Mouse (Mus musculus) heart, adult 9 months (tissue): ENCODE data around the gene Smim17.
"Not testable (repeated sequence)": the region's sequence is repeated elsewhere in the genome, so short reads cannot be mapped to it uniquely, and the experiment has no call there.

Experiments used
- DNase-seq, 2 experiments: peaks; one replicate each; pipeline ENCODE4 v3.0.0; 2022; ENCODE audit warnings: low spot score in 2 of 2

The Smim17 gene

GRCm38 (mm10) chr7:6397996-6398975 is at the start of gene Smim17:
Smim17 (plus strand) TSS chr7:6398715.
- DNase-seq: peak; percentile 30 to 32

GRCm38 (mm10) chr7:6358121-6358520 is 40.4 kb upstream of the Smim17 start:
- DNase-seq: peak; percentile 19 to 42

GRCm38 (mm10) chr7:6358937-6359590 is 39.5 kb upstream of the Smim17 start:
- DNase-seq: peak in 1 of 2 experiments; percentile 9

GRCm38 (mm10) chr7:6360477-6361060 is 37.9 kb upstream of the Smim17 start:
- no peak for DNase-seq

GRCm38 (mm10) chr7:6361756-6362155 is 36.8 kb upstream of the Smim17 start:
- DNase-seq: no peak

GRCm38 (mm10) chr7:6362268-6363046 is 36.1 kb upstream of the Smim17 start:
- peak; percentile 95 to 99 for DNase-seq

- DNase-seq: peak in 1 of 2 experiments; percentile 82
Observed at GRCm38 (mm10) chr7:6363047-6363488, 35.4 kb upstream of the Smim17 start, which contains the start of gene Zfp78. Zfp78 (plus strand) TSS chr7:6363280.

GRCm38 (mm10) chr7:6364761-6365160 is 33.8 kb upstream of the Smim17 start:
- DNase-seq: no peak

- DNase-seq: no peak
Observed at GRCm38 (mm10) chr7:6367185-6367584, 31.3 kb upstream of the Smim17 start.

GRCm38 (mm10) chr7:6368146-6368545 is 30.4 kb upstream of the Smim17 start:
- not testable (repeated sequence) for DNase-seq

- DNase-seq: no peak
Observed at GRCm38 (mm10) chr7:6369460-6369859, 29.1 kb upstream of the Smim17 start.

GRCm38 (mm10) chr7:6372993-6373392 is 25.5 kb upstream of the Smim17 start:
- DNase-seq: no peak

- no peak for DNase-seq
Observed at GRCm38 (mm10) chr7:6378441-6378840, 20.1 kb upstream of the Smim17 start.

GRCm38 (mm10) chr7:6381431-6381830 is 17.1 kb upstream of the Smim17 start:
- no peak for DNase-seq

- peak; percentile 88 to 91 for DNase-seq
Observed at GRCm38 (mm10) chr7:6383044-6383455, 15.5 kb upstream of the Smim17 start, which contains the start of gene Zfp28. Zfp28 (plus strand) TSS chr7:6383295.

- DNase-seq: no peak
Observed at GRCm38 (mm10) chr7:6384011-6384410, 14.5 kb upstream of the Smim17 start.

GRCm38 (mm10) chr7:6386995-6387394 is 11.5 kb upstream of the Smim17 start:
- peak; percentile 41 to 58 for DNase-seq

GRCm38 (mm10) chr7:6388971-6389370 is 9.5 kb upstream of the Smim17 start:
- DNase-seq: no peak

- DNase-seq: no peak
Observed at GRCm38 (mm10) chr7:6389449-6389848, 9.1 kb upstream of the Smim17 start.

GRCm38 (mm10) chr7:6410043-6410442 is 11.5 kb downstream of the Smim17 start, which contains the start of gene Gm20715:
Gm20715 (plus strand) TSS chr7:6410277.
- DNase-seq: peak; percentile 64 to 89
